Mouse (Mus musculus) liver (tissue): ENCODE measurements at regions not wholly inside any gene's neighbourhood (a gene's known extent, or its start where the extent isn't known, plus 50 kb on each side); places are given as distances from the start of the nearest gene placed in this dataset.
"Not testable (repeated sequence)": the region's sequence is repeated elsewhere in the genome, so short reads cannot be mapped to it uniquely, and the experiment has no call there.

Experiments used
- DNase-seq: peaks from one replicate; pipeline ENCODE4 v3.0.0-alpha.2; 2020; ENCODE audit warnings: mixed read lengths

DNA sequence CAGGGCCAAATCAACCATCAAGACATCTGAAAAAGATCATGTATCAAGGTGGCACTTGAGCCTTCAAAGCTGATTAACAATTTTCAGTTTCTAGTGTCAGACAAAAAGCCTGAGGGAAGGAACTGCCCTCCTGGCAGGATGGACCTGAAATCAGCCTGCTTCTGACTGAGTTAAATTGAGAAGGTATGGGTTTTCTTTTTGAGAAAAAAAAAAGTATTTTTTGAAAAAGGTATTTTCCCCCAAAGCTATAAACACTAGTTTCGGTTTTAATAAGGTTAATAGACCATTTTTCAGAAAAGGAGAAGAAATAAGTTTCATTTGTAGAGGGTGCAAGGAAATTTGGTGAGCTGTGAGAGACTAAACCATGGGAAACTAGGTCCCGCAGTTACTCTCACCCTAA, 124.6 kb upstream of the Mrpl21 start:
- DNase-seq = not testable (repeated sequence)

- no peak for DNase-seq
These were observed 123.4 kb upstream of the Mrpl21 start for GRCm38 (mm10) chr19:3159346-3159745.

- DNase-seq = no peak
These were observed 115.0 kb upstream of the Mrpl21 start for GRCm38 (mm10) chr19:3167683-3168082.

- no peak for DNase-seq
These were observed 100.1 kb upstream of the Mrpl21 start for GRCm38 (mm10) chr19:3182625-3183024.

DNA sequence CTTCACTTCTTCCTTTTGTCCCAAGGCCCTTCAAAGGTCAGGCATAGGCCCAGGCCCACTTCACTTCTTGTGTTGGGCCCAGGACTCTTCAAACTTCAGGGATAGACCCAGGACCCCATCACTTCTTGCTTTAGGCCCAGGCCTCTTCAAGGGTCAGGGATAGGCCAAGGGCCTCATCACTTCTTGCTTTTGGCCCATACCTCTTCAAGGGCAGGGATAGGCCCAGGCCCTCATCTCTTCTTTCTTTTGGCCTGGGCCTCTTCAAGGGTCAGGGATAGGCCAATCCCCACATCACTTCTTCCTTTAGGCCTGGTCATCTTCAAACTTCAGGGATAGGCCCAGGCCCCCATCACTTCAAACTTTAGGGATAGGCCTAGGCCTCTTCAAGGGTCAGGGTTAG, 90.1 kb upstream of the Mrpl21 start:
- DNase-seq = no peak

DNA sequence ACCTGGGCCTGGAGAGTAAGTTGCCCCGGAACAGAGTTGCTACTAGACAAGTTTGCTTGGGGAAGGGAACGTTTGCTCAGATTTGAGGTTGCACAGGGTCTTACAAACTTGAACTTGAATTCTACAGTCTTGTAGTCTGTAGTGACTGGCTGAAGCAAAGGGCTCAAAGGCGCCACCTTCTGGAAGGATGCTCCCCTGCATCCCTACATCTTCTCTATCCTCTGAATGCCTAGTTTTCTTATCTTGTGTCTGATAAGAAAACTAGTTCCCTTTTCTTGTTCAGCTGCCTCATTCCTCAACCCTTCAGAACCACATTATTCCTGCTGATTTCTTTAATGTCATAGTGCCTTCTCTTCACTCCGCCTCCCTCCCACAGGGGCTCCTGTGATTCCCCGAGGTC, 78.2 kb upstream of the Mrpl21 start:
- DNase-seq = peak; percentile 11

GRCm38 (mm10) chr19:3205406-3205805, 77.3 kb upstream of the Mrpl21 start:
- DNase-seq = not testable (repeated sequence)

GRCm38 (mm10) chr19:3208283-3208682, 74.4 kb upstream of the Mrpl21 start:
- DNase-seq = peak; percentile 36
